Mouse (Mus musculus) heart, postnatal 14 days (tissue): ENCODE data around the gene Ubap1l. TPM values are rescaled to one million over a fixed set of nuclear protein-coding genes. Genes with fewer than 3 reads are reported as not detected.

Experiments used
- DNase-seq, 2 experiments: peaks; one replicate each; pipeline ENCODE4 v3.0.0; 2021 to 2022
- intact Hi-C: fragments of 180-260 bp; cut with DNase I; formaldehyde crosslinking; loops from one replicate; pipeline ENCODE4 v1.15.1; 2025
- total RNA-seq, 2 experiments: library from RNA; stranded (reverse); gene quantifications; 2 replicates each; pipeline ENCODE4 v1.2.3; 2021

Ubap1l gene
- total RNA-seq, 2 experiments from 2014 or later, result 0.33 to 0.37 TPM

DNA sequence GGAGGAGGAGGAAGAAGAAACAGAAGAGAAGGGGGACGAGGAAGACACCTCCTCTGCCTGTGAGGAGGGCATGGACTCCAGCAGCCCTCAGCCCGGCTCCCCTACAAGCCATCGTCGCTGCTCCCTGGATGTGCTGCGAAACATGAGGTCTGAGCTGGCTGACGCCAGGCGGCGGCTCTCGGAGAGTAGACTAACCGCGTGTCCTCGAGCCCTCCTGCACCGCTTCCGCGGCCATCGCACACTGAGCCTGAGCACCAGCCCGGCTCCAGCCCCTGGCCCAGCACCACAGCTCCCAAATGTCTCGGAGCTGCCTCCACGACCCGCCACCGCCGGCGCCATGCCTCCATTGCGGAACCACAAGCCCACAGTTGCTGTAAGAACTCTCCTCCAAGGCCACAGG, 10.9 kb downstream of the Ubap1l start:
- intact Hi-C loops, result loop anchor here (2.0 kb wide), 1 partner anchor 61 kb away; no protein-coding TSS in a partner anchor
- no peak for DNase-seq

GRCm38 (mm10) chr9:65372449-65372848, 11.6 kb downstream of the Ubap1l start:
- peak in 1 of 2 experiments; percentile 71 for DNase-seq
- intact Hi-C loops, result loop anchor here (2.0 kb wide), 1 partner anchor 60 kb away; no protein-coding TSS in a partner anchor

- intact Hi-C loops, result no loop called here
- DNase-seq, result peak in 1 of 2 experiments; percentile 35
Measured at GRCm38 (mm10) chr9:65374468-65375162, 13.8 kb downstream of the Ubap1l start.

GRCm38 (mm10) chr9:65375163-65375934, 14.5 kb downstream of the Ubap1l start:
- intact Hi-C loops, result no loop called here

DNA sequence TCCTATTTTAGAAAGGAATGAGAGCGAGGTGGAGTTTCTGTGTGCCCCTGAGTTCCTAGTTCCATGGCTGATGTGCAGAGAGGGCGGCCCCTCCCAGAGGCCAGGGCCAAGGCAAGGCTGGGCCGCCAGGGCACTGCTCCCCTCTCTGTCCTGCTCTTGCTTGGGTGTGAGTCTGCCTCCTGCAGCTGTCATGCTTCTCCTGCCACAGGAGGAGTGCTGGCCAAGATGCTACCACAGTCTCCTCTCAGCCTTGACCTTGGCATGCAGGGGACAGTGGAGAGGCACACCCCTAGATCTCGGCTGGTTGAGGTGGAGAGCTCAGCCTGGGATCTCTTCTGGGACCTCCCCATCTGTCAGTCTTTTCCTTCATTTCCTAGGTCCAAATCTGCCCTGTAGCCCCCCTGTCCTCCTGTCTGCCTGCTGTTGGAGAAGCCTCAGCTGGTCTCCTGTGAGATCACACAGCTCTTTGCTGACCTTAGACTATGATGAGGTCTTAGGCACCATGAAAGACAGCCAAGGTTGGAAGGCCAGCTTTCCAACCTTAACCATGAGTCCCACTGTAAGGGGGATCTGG, 20.3 kb downstream of the Ubap1l start:
- intact Hi-C loops, result no loop called here
- DNase-seq, result no peak

More at GRCm38 (mm10) chr9:65375163-65375934, 14.5 kb downstream of the Ubap1l start:
- no peak for DNase-seq

GRCm38 (mm10) chr9:65382031-65382750, 21.4 kb downstream of the Ubap1l start:
- intact Hi-C loops, result no loop called here
- no peak for DNase-seq

- no peak for DNase-seq
- intact Hi-C loops, result no loop called here
Measured at GRCm38 (mm10) chr9:65382751-65383097, 21.9 kb downstream of the Ubap1l start.

- DNase-seq, result peak in 1 of 2 experiments; percentile 61
- intact Hi-C loops, result no loop called here
Measured at GRCm38 (mm10) chr9:65384276-65384675, 23.4 kb downstream of the Ubap1l start.

DNA sequence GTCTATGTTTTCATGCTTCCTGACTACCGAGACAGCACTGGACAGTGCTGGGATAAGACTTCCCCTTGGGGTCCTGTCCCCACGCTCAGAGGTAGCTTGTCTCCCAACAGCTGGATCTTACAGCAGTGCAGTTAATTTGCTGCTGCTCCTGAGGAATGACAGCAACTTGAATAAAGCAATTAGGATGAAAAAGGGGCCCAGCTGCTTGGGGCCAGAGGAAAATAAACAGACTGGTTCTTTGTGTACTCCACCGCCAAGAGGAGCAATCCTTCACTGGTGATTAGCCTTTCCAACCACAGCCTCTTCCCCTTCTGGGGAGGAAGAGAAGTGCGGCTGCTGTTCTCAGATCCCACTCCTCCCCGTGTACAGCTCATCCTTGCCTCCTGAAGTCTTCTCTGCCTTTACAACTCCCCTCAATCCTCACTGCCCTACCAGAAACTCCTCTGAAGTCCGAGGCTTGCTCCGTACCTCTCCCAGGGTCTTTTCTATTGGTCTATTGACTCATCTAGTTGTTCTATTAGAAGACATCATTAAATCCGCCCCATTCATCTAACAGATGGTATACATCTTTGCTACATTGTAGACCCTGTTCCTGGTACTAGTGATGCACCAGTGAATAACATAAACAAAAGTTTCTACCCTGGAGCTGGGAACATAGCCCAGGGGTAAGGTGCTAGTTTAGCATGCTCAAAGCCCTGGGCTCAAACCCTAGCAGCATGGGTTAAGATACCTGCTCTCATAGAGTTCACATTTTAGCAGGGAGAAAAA, 25.7 kb downstream of the Ubap1l start:
- intact Hi-C loops, result no loop called here
- no peak for DNase-seq

DNA sequence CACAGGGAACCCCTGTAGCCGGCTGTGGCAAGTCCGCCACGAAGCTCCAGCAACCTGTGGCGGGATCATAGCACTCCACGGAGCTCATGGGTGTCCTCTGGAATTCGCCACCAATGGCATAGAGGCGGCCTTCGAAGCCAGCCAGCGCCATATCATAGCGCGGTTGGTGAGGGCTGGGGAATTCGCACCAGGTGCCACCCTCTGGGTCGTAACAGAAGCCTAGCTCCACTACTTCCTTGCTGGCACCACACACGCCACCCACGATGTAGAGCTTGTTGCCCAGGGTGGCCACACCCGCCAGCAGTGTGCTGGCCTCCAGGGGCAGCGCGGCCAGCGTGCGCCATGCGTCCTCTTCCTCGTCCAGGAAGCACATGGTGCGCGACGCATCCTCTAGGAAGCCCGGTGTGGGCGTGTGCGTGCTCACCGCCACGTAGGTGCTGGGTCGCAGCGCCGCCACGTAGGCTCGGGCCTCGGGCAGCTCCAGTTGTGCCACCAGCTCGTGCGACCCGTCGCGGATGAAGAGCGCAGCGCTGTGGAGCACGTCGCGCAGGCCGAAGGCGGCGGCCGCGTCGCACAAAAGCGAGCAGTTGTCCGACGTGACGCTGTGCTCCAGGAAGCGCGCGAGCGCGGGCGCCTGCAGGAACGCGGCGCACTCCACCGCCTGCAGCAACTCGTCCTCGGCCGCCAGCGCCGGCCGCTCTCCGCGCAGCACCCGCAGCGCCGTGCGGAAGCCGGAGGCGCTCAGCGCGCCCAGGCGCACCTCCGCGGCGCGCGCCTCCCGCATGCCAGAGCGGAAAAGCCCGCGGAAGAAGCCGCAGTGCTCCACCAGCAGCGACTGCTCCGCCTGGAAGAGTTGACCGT, 30.1 kb downstream of the Ubap1l start:
- intact Hi-C loops, result no loop called here
- peak; percentile 27 to 41 for DNase-seq

DNA sequence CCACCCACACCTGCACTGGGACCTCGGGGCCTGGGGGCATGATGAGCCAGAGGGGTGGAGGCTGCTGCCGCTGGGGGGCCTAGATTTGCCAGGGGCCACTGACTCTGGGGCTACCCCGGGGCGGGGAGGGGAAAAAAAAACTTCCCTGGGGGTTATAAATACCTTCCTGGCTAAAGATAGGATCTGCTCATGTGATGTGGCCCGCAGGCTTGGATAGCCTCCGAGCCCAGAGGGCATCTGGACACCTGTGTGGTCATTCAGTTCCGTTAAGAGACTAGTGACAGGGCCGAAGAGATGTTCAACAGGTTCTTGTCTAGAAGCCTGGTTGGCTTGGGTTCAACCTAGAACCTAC, 30.7 kb downstream of the Ubap1l start, which contains the start of gene Kbtbd13:
Gene Kbtbd13 (minus strand): TSS at position 40 of the 352 bp plus-strand sequence.
- intact Hi-C loops, result no loop called here
- DNase-seq, result no peak

- intact Hi-C loops, result loop anchor here (1.0 kb wide), 1 partner anchor 40 kb away; no protein-coding TSS in a partner anchor
- DNase-seq, result peak; percentile 79 to 84
Measured at GRCm38 (mm10) chr9:65392638-65393364, 32.0 kb downstream of the Ubap1l start.

- DNase-seq, result peak; percentile 42 to 51
- intact Hi-C loops, result loop anchor here (1.0 kb wide), 1 partner anchor 39 kb away; no protein-coding TSS in a partner anchor
Measured at GRCm38 (mm10) chr9:65393606-65394005, 32.8 kb downstream of the Ubap1l start.

- peak in 1 of 2 experiments; percentile 34 for DNase-seq
- intact Hi-C loops, result no loop called here
Measured at GRCm38 (mm10) chr9:65394360-65394759, 33.5 kb downstream of the Ubap1l start.

DNA sequence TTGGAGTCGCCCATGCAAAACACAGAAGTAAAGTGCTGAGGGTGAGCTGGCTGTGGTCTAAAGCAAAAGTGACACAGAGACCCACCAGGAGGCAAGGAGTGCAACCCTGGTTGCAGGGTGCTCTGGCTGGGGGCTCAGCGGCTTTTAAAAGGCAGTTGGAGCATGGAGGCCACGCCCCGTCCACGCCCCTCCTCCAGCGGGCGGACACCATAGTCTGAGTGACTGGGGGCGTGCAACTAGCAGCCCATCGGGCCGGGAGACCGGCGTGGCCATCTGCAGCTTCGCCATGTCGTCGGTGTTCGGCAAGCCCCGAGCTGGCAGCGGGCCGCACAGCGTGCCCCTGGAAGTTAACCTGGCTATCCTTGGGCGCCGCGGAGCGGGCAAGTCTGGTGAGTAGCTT, 37.4 kb downstream of the Ubap1l start, which contains the start of gene Rasl12:
Gene Rasl12 (plus strand): TSS at position 228 of the 400 bp plus-strand sequence.
- intact Hi-C loops, result no loop called here
- peak; percentile 78 to 82 for DNase-seq

DNA sequence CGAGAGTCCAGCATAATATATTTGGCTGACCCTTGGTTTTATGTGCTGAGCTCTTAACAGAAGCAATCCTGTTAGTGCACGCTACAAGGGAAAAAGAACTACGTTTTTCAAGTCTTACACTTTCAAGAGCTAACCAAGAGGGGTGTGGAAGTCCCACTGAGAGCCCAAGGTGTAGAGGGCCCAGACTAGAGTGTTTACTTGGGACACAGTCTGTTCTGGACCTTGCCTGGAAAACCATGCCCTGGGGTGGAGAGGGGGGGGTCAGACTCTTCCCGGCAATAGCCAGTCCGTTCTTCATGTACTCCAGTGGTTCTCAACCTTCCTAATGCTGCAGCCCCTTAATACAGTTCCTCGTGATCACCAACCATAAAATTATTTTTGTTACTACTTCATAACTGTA, 39.1 kb downstream of the Ubap1l start:
- intact Hi-C loops, result no loop called here
- DNase-seq, result no peak

DNA sequence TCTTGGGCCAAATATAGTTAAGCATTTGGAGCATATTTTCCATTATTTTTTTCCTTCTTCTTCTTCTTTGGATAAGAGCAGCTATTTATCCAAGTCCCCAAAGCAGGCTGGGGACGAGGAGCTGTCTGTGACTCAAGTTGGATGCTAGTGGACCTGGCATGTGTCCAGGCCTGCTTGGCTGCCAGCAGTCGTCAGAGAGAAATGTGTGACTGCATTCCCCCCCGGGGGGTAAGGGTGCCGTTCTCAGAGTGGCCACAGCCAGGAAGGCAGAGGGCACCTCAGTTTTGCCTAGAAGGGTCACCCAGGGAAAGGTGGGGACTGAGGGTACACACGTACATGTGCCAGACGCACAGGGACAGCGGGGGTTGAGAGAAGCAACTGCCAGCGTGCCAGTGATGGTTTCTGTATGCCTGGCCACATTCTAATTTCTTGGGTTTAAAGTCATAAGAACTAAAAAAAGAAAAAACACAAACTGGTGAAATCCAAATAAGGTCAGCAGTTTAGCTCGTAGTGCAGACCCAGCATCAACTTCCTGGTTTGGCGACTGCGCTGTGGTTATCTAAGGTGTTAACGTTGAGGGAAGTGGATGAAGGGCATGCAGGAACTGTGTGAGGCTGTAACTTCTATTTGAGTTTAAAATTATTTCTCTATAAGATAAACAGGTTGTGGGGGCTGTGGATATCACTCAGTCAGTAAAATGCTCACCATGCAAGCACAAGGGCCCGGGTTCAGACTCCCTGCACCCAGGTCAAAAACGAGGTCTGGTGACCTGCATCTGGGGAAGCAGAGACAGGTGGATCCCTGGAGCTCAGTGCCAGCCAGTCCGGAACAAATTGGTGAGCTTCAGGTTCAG, 43.7 kb downstream of the Ubap1l start:
- intact Hi-C loops, result no loop called here
- DNase-seq, result peak; percentile 87 to 88
